Mouse (Mus musculus) left cerebral cortex, adult 8-10 months (tissue): ENCODE data around the gene Tnrc6a. TPM values are rescaled to one million over a fixed set of nuclear protein-coding genes. Genes with fewer than 3 reads are reported as not detected.

ENCODE experiments used
- DNase-seq, 2 experiments: peaks; one replicate each; pipeline ENCODE4 v3.0.0; 2022; ENCODE audit warnings: low spot score in 2 of 2
- total RNA-seq, 4 experiments: library from RNA; stranded (reverse); gene quantifications; 2 replicates each; pipeline ENCODE4 v1.2.4; 2022

Tnrc6a gene
- total RNA-seq, 4 experiments from 2014 or later, result 57.3 to 66.6 (median 61.9) TPM

DNA sequence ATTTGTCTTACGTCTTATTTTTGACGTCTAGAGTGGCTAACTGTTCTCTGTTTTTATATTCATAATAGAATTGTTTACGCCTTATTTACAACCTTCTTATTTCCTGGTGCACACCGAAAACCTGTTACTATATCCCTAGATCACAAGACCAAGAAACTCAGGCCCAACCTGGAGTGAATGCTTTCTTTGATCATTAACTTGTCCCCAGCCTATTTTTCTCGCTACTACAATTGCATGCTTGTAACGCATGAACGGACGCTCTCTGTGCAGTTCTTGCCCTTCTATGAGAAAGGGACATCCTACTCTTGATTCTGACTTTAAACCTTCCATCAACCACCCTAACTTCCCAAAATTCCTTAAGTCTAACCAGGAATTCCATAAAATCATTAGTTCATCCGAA lies 100.4 kb downstream of the Tnrc6a start:
- DNase-seq, result no peak

DNA sequence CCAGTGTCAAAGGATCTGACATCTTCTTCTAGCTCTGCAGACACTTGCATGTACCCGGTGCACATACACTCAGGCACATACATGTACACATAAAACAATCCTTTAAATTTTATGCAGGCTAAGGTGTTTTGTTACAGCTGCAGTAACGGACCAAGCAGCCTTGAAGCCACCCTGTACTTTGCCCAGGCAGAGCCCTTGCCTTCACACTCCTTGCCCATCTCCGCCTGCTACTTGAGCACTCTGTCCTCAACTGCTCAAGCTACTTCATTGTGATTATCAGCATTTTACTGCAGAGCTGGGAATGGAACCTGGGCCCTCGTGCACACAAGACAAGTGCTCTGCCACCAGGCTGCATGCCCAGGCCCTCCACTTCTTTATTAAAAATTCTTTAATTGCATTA lies 101.5 kb downstream of the Tnrc6a start:
- DNase-seq, result no peak

DNA sequence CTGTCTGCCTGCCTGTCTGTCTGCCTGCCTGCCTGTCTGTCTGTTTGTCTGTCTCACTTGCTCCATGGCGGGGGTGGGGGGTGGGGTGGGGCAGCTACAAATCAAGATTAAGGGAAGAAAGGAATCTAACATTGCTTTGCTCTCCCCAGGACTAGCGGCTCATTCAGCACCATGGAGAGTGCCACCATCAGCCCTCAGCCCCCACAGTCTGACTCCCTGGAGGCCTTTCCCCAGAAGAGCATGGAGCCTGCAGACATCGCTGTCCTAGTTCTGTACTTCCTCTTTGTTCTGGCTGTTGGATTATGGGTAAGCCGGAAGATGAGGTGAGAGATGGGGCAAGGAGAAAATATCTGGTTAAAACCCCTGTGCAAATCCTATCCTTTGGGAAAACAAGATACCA lies 111.8 kb downstream of the Tnrc6a start:
- no peak for DNase-seq

DNA sequence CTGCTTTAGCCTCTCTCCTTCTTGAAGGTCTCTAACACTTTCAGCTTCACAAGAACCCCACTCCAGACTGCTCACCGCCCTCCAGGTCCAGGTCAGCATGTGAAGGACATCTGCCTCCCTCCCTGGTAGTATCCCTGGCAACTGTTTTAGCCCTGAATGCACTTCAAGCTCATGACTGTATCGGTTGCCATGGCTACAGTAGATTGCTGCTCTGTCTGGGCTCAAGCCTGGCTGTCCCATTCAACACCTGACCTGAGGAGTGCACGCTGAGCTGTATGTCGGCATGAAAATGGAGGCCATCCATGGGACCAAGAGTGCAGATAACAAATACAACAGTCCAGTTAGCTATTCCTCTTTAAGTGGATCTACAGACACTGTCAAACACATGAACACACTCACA lies 114.9 kb downstream of the Tnrc6a start:
- no peak for DNase-seq

DNA sequence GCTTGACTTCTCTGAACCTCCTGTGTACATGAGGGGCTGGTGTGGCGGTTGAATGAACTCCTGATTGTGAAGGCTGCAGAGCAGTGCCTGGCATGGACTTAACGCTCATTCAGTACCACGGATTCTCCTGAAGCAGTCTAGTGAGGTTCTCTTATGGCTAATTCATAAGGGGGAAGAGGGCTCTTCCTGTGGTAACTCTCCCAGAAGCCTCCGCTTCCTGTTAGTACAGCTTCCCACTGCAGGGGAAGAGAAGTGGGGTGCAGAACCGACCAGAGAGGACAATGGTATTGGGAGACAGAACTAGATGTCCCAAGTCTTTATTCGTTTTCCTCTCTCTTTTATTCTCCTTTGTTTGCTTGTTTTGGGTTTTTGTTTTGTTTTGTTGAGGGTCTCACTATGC lies 116.4 kb downstream of the Tnrc6a start:
- no peak for DNase-seq

DNA sequence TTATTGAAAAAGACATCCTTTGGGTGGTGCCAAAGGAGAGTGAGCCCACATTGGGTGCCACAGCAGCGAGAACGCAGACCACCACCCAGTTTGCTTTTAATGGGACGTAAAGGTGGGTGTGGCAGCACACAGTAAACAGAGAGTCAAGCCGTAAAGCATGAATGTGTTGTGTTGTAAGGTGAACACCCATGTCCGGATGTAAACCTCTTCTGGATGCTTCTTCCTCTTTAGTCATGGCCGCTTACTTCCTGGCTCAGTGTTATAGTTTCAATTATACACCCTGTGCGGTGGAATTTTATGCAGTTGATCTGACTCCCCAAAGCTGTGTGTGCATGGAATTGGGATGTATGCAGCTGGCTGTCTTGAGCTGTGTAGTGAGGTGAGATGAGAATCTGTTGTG lies 118.6 kb downstream of the Tnrc6a start:
- DNase-seq, result no peak

DNA sequence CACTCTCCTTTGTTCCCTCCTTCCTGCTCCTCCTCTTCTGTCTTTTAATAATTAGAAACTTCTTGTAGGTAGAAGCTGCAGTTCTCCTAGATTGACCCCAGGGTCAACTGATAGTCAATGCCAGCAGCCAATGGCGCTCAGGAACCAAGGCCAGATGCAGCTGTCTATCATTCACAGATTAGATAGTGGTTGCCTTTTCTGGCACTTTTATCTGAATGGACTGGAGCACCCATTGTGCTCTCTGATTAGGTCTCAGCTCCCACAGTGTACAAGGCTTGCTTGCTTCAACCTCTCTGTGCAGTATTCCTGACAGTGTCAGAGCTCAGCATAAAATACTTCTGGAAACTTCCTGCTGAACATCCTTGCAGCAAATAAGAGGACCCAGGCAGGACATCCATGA lies 121.1 kb downstream of the Tnrc6a start:
- no peak for DNase-seq

Other genes with a start within 250 kb of the Tnrc6a start
- gene Rbbp6, start 158.2 kb upstream of the Tnrc6a start, total RNA-seq, result 10 to 100 TPM; 60.1 to 72.3 (median 69.7) TPM
- gene Slc5a11, start 90.9 kb downstream of the Tnrc6a start, total RNA-seq, result 1 to 10 TPM in 1 of 4 experiments, under 1 TPM in 3; 0.46 to 1.1 (median 0.63) TPM
- 10 to 100 TPM; 78.5 to 85.2 (median 82.0) TPM for gene Lcmt1, start 245.9 kb downstream of the Tnrc6a start, total RNA-seq
- 10 to 100 TPM; 13.8 to 23.7 (median 20.0) TPM for gene Arhgap17, start 246.0 kb downstream of the Tnrc6a start, total RNA-seq